Mouse (Mus musculus) myocyte (in vitro differentiated cells): ENCODE results near the gene Ppp2r3a. TPM values are rescaled to one million over a fixed set of nuclear protein-coding genes. Genes with fewer than 3 reads are reported as not detected.

Experiments
- H3K27me3 ChIP-seq: one replicate; pipeline ENCODE4 v1.6.1; 2011; ENCODE audit not compliant: control insufficient read depth, insufficient read depth, insufficient read length
- H3K36me3 ChIP-seq: one replicate; pipeline ENCODE4 v1.6.1; 2011; ENCODE audit not compliant: control insufficient read depth, insufficient read depth
- H3K4me2 ChIP-seq: one replicate; pipeline ENCODE4 v1.6.1; 2011; ENCODE audit warnings: low read depth, control low read depth
- H3K4me3 ChIP-seq: one replicate; pipeline ENCODE4 v1.5.1; 2011; ENCODE audit warnings: mild to moderate bottlenecking, control low read depth, moderate library complexity
- H3K79me2 ChIP-seq: one replicate; pipeline ENCODE4 v1.6.1; 2011; ENCODE audit not compliant: control insufficient read depth, insufficient read depth
- H3ac ChIP-seq: one replicate; pipeline ENCODE4 v1.6.1; 2011; ENCODE audit not compliant: control insufficient read depth, insufficient read length
- CEBPB ChIP-seq: IDR thresholded peaks from 2 replicates; pipeline ENCODE4 v1.6.1; 2011; ENCODE audit warnings: mild to moderate bottlenecking, moderate library complexity; ENCODE audit not compliant: poor library complexity, insufficient read depth, severe bottlenecking
- E2F4 ChIP-seq: IDR thresholded peaks from one replicate; pipeline ENCODE4 v1.6.1; 2011; ENCODE audit warnings: mild to moderate bottlenecking, control low read depth, moderate library complexity; ENCODE audit not compliant: insufficient read depth
- MAX ChIP-seq: IDR thresholded peaks from one replicate; pipeline ENCODE4 v1.6.1; 2011; ENCODE audit warnings: low read depth, mild to moderate bottlenecking, control low read depth
- MYOD1 ChIP-seq, 3 experiments: IDR thresholded peaks; one replicate each; pipeline ENCODE4 v1.6.1; 2011; ENCODE audit warnings: control low read depth in 2 of 3, low read depth in 2 of 3, mild to moderate bottlenecking in 2 of 3, moderate library complexity in 1 of 3; ENCODE audit not compliant: insufficient read length in 2 of 3, control insufficient read depth in 1 of 3
- MYOG ChIP-seq, 3 experiments: IDR thresholded peaks; one replicate each; pipeline ENCODE4 v1.6.1; 2011; ENCODE audit warnings: control low read depth in 2 of 3, low read depth in 2 of 3, mild to moderate bottlenecking in 2 of 3; ENCODE audit not compliant: insufficient read length in 2 of 3, control insufficient read depth in 1 of 3, insufficient read depth in 1 of 3
- POLR2A ChIP-seq: IDR thresholded peaks from one replicate; pipeline ENCODE4 v1.6.1; 2011; ENCODE audit warnings: low read depth, mild to moderate bottlenecking, control low read depth, moderate library complexity; ENCODE audit not compliant: insufficient read length
- POLR2AphosphoS2 ChIP-seq: IDR thresholded peaks from one replicate; pipeline ENCODE4 v1.6.1; 2011; ENCODE audit warnings: low read depth, control low read depth; ENCODE audit not compliant: insufficient read length
- REST ChIP-seq: IDR thresholded peaks from one replicate; pipeline ENCODE4 v1.6.1; 2011; ENCODE audit warnings: mild to moderate bottlenecking, control low read depth, moderate library complexity; ENCODE audit not compliant: insufficient read depth, insufficient read length
- SRF ChIP-seq: IDR thresholded peaks from one replicate; pipeline ENCODE4 v1.6.1; 2011; ENCODE audit warnings: low read depth; ENCODE audit not compliant: control insufficient read depth, insufficient read length
- TCF12 ChIP-seq: IDR thresholded peaks from one replicate; pipeline ENCODE4 v1.6.1; 2011; ENCODE audit warnings: mild to moderate bottlenecking, control low read depth; ENCODE audit not compliant: poor library complexity, insufficient read depth, severe bottlenecking
- TCF3 ChIP-seq: IDR thresholded peaks from one replicate; pipeline ENCODE4 v1.6.1; 2011; ENCODE audit warnings: low read depth, control low read depth; ENCODE audit not compliant: insufficient read length
- USF1 ChIP-seq: IDR thresholded peaks from one replicate; pipeline ENCODE4 v1.6.1; 2011; ENCODE audit warnings: low read depth, mild to moderate bottlenecking, control low read depth, moderate library complexity
- polyA plus RNA-seq: library from polyadenylated mRNA; unstranded; fragments of >200 nt; fragmentation: generic; extraction: Trizol; gene quantifications from one replicate; pipeline ENCODE4 v1.2.1, GENCODE M21; 2012; ENCODE audit warnings: missing spikeins

The Ppp2r3a gene
- polyA plus RNA-seq, 1 experiment: 6.0 TPM

GRCm38 (mm10) chr9:101261443-101261842 is 9.8 kb upstream of the Ppp2r3a start:
- H3K4me2 ChIP-seq: no peak overlapping the region
- H3K36me3 ChIP-seq: no peaks in the 10 kb centered on the region
- no peak overlapping the region for H3K4me3 ChIP-seq
- TF ChIP-seq TCF12: no peak
- TF ChIP-seq MYOG (IDR thresholded peaks at IDR 0.05; ENCODE audit: control insufficient read depth in 1 of 3, insufficient read depth in 1 of 3, insufficient read length in 2 of 3, low read depth in 2 of 3): no peak
- no peaks in the 10 kb centered on the region for H3K27me3 ChIP-seq
- H3ac ChIP-seq: no peak overlapping the region
- H3K79me2 ChIP-seq: no peaks in the 10 kb centered on the region

- no peak for TF ChIP-seq MYOG (IDR thresholded peaks at IDR 0.05; ENCODE audit: control insufficient read depth in 1 of 3, insufficient read depth in 1 of 3, insufficient read length in 2 of 3, low read depth in 2 of 3)
- TF ChIP-seq POLR2AphosphoS2: no peak
- no peak for TF ChIP-seq E2F4
- TF ChIP-seq CEBPB: no peak
- TF ChIP-seq MAX: no peak
- TF ChIP-seq MYOD1 (IDR thresholded peaks at IDR 0.05; ENCODE audit: control insufficient read depth in 1 of 3, insufficient read length in 2 of 3, low read depth in 2 of 3): no peak
- TF ChIP-seq USF1: no peak
- no peak for TF ChIP-seq TCF3
- no peak for TF ChIP-seq POLR2A
- TF ChIP-seq TCF12: no peak
- no peak for TF ChIP-seq REST
- TF ChIP-seq SRF: no peak
- H3K79me2 ChIP-seq: peaks cover 20% of the 10 kb centered on the region
- no peak overlapping the region for H3K4me3 ChIP-seq
- H3ac ChIP-seq: no peak overlapping the region
- H3K27me3 ChIP-seq: no peaks in the 10 kb centered on the region
- H3K4me2 ChIP-seq: no peak overlapping the region
- H3K36me3 ChIP-seq: no peaks in the 10 kb centered on the region
Measured at GRCm38 (mm10) chr9:101253136-101253535, 1.5 kb upstream of the Ppp2r3a start.

GRCm38 (mm10) chr9:101252541-101252940 is 946 bp upstream of the Ppp2r3a start:
- Histone ChIP-seq H3K27me3 (no peaks in the 10 kb centered on the region), H3K4me2 (no peak overlapping the region), H3K4me3 (no peak overlapping the region), H3ac (no peak overlapping the region), H3K36me3 (no peaks in the 10 kb centered on the region), H3K79me2 (peaks cover 24% of the 10 kb centered on the region)
- no peak for TF ChIP-seq MYOG (IDR thresholded peaks at IDR 0.05; ENCODE audit: control insufficient read depth in 1 of 3, insufficient read depth in 1 of 3, insufficient read length in 2 of 3, low read depth in 2 of 3)
- no peak for TF ChIP-seq POLR2A
- TF ChIP-seq CEBPB: no peak
- TF ChIP-seq SRF: no peak
- TF ChIP-seq TCF3: no peak
- no peak for TF ChIP-seq POLR2AphosphoS2
- no peak for TF ChIP-seq USF1
- TF ChIP-seq REST: no peak
- no peak for TF ChIP-seq TCF12
- no peak for TF ChIP-seq MYOD1 (IDR thresholded peaks at IDR 0.05; ENCODE audit: control insufficient read depth in 1 of 3, insufficient read length in 2 of 3, low read depth in 2 of 3)
- no peak for TF ChIP-seq E2F4
- TF ChIP-seq MAX: no peak

GRCm38 (mm10) chr9:101250981-101251643 is 483 bp downstream of the Ppp2r3a start:
- Histone ChIP-seq H3K36me3 (no peaks in the 10 kb centered on the region), H3K4me2 (peak overlapping the region; percentile 90), H3K4me3 (peak overlapping the region; percentile 49), H3K79me2 (peaks cover 38% of the 10 kb centered on the region), H3ac (peak overlapping the region; percentile 98), H3K27me3 (no peaks in the 10 kb centered on the region)
- TF ChIP-seq MYOG (IDR thresholded peaks at IDR 0.05; ENCODE audit: control insufficient read depth in 1 of 3, insufficient read depth in 1 of 3, insufficient read length in 2 of 3, low read depth in 2 of 3) (no peak), TCF3 (no peak), REST (no peak), MAX (no peak), CEBPB (no peak), E2F4 (no peak), TCF12 (no peak), MYOD1 (IDR thresholded peaks at IDR 0.05; ENCODE audit: control insufficient read depth in 1 of 3, insufficient read length in 2 of 3, low read depth in 2 of 3) (no peak), SRF (no peak), POLR2A (no peak), POLR2AphosphoS2 (no peak), USF1 (no peak)

- Histone ChIP-seq H3K4me3 (peak overlapping the region; percentile 49), H3K27me3 (no peaks in the 10 kb centered on the region), H3ac (peak overlapping the region; percentile 98), H3K79me2 (peaks cover 44% of the 10 kb centered on the region), H3K36me3 (no peaks in the 10 kb centered on the region), H3K4me2 (peak overlapping the region; percentile 90)
- TF ChIP-seq MYOD1 (IDR thresholded peaks at IDR 0.05; ENCODE audit: control insufficient read depth in 1 of 3, insufficient read length in 2 of 3, low read depth in 2 of 3): no peak
Measured at GRCm38 (mm10) chr9:101250486-101250885, 1.1 kb downstream of the Ppp2r3a start.
